Mouse (Mus musculus): ENCODE measurements around the gene Zpld1. TPM values are rescaled to one million over a fixed set of nuclear protein-coding genes. Genes with fewer than 3 reads are reported as not detected.

Gene Zpld1
- under 1 TPM; 0.42 to 0.49 TPM for total RNA-seq (2021)

DNA sequence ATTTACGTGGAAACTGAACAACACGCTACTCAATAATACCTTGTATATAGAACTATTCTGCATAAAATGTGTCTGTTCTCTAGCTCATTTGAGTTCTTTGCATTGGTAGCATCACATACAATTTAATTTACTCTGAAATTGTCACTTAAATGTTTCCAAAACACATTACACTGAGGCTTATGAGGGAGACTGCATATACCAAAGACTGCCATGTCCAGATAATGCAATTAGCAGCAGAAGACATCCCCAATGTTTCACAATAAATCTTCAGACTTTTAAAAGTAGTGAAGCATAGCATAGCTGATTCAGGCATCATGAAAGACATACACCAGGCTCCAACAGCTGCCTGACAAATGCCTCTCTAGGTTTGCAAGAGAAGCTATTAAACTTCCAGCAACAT, at the start of gene Zpld1:
Gene Zpld1, minus strand, starts transcription at position 101 of the 400 bp plus-strand sequence.
- DNase-seq (ENCODE audit: extremely low spot score in 1 of 2, low spot score in 1 of 2), result no peak

DNA sequence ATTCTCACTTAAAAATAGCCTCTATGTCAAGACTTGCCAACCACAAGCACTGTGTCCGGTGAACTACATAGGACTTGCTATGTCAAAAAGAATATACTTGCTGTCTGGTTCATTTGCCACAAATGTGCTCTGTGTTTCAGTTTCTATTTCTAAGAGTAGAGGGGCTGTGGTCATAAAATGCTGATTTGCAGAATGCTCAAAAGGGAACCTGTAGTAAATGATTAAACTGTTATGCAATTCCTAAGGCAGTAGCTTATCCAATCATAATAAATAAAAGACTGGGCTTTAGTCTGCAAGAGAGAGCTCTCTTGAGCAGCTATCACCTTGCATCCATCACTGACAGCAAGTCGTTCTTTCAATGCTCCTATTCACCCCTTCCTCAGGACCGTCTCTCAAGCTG, 47.9 kb upstream of the Zpld1 start:
- DNase-seq (ENCODE audit: extremely low spot score in 1 of 2, low spot score in 1 of 2), result no peak

DNA sequence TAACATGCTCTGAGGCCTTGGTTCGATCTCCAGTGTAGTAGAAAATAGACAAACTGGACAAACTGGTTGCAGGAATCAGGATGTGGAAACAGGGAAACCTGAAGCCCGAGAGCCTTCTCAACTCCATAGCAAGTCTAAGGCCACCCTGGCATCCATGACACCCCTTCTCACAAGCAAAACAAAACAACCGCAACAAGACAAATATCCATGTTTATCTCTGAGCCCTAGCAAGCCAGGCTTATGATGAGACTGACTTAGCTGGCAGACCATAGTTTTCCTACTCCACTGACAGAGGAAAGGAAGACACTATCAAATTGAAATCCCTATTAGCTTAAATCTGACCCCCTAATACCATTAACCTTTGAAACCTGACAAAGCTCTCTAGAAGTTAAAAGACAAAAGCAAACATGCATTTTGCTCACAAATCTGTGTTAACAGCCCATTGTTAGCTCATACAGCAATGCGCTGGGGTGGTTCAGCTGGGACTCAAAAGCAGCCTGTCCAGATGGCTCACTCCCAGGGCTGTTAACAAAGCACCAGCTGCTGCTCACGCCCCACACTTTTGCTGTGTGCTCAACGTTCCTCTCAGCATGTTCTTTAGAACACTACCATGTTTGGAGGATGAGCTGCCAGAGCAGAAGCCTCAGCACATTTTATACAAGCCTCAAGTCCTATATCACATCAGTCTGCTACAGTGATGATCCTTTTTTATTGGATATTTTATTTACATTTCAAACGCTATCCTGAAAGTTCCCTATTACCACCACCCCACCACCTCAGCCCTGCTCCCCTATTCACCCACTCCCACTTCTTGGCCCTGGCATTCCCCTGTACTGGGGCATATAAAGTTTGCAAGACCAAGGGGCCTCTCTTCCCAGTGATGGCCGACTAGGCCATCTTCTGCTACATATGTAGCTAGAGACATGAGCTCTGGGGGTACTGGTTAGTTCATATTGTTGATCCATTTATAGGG, 24.0 kb upstream of the Zpld1 start:
- DNase-seq (ENCODE audit: extremely low spot score in 1 of 2, low spot score in 1 of 2), result peak; percentile 51 to 54

DNA sequence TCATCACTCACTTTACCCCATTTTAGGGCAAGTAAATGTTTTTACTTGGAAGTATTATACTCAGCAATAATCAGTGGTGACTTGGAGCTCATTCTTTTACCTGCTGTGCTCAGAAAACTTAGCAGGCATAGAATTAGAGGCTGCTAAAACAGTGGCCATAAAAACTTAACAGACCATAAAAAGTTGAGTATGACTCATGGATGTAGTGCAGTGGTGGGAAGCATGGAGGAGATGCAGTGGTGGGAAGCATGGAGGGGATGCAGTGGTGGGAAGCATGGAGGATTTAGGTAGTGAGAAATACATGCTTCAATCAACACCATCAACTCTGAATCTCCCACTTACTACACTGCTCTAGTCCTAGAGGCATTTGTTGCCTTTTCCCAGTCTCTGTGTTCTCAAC, 19.2 kb upstream of the Zpld1 start:
- DNase-seq (ENCODE audit: extremely low spot score in 1 of 2, low spot score in 1 of 2), result no peak

DNA sequence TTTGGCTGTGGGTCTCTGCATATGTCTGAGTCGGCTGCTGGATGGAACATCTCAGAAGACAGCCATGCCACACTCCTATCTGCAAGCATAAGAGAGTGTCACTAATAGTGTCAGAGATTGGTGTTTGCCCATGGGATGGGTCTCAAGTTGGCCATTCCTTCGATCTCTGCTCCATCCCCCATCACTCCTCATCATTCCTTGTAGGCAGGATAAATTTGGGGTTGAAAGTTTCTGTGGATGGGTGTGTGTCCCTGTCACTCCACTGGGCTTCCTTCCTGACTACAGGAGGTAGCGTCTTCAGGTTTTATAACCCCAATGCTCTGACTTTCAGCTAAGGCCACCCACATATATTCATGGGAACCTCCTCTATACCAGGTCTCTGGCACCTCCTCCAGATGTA, 14.3 kb upstream of the Zpld1 start:
- no peak for DNase-seq (ENCODE audit: extremely low spot score in 1 of 2, low spot score in 1 of 2)

DNA sequence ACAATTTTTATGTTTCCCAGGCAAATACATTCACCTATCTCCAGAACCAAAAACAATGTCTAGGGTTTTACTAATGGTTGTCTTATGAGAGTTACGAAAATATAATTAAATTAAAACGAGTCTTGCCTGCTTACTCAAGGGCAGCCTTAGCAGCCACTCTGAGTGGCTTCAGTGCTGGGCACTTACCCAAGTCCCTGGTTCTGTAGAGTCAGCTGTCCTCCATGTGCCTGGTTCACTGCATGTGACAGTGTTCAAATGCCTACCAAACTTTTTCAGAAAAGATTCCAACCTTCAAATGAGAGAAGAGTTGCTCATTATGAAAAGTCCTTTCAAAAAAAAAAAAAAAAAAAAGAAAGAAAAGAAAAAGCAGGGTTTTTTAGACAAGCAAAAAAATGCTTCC, 15.1 kb downstream of the Zpld1 start:
- DNase-seq (ENCODE audit: extremely low spot score in 1 of 2, low spot score in 1 of 2), result no peak

DNA sequence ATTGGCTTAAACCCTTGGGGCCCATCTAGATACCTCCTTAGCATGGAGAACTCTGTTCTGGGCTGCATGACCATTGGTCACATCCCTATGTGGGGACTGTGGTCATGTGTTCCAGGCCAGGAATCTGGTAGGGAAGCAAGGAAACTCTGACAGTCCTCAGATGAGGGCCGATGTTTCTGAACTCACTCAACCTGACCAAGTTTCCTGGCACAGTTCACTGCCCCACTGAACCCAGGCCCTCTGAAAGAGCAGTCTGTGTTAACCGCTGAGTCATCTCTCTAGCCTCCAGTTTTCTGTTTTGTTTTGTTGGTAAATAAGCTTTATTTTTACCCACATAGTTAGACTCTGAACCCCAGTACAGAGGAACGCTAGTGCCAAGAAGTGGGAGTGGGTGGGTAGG, 20.3 kb downstream of the Zpld1 start:
- DNase-seq (ENCODE audit: extremely low spot score in 1 of 2, low spot score in 1 of 2), result no peak

DNA sequence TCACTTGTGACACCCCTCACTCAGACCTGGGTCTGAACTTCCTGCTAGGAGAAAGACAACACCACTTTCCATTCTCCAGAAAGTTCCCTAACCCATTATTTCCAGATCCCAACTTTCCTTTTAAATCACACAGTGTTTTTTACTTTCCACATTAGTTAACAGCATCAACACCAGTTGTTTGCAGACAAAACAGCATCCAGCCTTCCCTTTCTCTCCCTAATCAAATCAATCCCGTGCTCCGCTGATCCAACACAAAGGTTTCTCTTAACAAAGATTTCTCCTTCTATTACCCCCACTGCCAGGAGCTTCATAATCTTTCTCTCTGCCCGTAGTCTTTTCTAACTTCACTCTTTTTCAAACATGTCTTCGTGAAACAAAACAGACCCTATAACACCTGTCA, 32.5 kb downstream of the Zpld1 start:
- no peak for DNase-seq (ENCODE audit: extremely low spot score in 1 of 2, low spot score in 1 of 2)

DNA sequence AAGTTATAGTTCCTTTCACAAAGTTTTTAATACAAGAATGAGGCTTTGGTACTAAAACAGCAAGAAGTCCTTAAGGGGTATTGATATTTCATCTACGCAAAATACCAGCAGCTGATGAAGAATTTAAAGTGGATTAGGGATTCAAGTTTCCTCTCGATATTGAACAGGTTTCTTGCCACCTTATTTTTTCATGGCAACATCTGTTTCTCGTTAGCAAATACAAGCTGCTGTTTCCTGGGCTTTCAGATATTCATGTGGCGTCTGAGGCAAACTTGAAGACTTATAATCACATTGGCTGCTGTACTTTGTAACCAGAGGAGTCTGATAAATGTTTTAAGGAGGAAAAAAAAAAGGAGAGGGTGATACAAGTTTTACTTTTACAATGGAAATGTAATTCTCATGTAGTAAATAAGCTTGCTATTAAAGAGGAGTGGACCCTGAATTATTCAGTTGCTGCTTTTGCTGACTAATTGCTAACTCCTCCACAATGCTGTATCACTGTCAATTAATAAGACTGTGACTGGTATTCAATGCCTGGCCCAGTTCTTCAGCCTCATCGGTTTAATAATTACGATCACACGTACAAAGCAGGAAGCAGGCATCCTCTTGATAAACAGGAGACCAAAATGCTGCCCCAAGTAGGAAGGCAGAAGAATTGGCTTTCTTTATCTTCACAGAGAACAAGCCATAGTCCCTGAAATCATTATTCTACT, 36.8 kb downstream of the Zpld1 start:
- no peak for DNase-seq (ENCODE audit: extremely low spot score in 1 of 2, low spot score in 1 of 2)

DNA sequence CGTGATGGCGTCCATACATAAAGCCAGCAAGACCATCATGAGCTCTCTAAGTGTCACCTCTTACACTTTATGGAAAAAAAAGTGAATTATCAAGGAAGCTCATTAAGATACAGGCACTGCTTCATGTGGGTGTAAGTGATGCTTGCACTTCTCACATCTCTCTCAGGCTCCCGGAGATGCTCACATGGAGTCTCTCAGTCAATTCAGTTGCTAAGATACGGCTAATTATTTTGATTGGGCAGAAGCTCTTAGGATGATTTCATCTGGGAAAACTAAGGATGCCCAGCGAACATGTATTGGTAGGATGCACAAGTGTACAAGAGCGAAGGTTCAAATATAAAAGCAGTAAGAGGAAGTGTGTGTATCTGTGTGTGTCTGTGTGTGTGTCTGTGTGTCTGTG, 38.1 kb downstream of the Zpld1 start:
- no peak for DNase-seq (ENCODE audit: extremely low spot score in 1 of 2, low spot score in 1 of 2)

DNA sequence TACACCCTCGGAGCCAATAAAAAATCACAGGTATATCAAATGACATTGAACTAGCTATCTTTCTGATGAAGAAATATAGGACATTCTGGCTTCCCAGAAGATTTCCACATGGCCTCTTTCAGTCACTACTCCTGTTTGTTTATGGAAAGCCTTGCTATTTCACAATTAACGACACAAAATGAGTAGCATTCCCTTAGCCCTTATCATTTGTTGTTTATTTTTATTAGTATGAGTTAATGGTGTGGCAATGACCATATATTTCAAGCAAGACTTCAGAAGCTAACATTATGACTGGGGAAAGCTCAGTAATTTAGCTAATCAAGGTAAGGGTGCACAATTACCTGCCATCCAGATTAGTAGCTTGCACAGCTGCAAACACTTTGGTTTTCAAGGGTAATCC, 56.8 kb downstream of the Zpld1 start:
- DNase-seq (ENCODE audit: extremely low spot score in 1 of 2, low spot score in 1 of 2), result no peak

DNA sequence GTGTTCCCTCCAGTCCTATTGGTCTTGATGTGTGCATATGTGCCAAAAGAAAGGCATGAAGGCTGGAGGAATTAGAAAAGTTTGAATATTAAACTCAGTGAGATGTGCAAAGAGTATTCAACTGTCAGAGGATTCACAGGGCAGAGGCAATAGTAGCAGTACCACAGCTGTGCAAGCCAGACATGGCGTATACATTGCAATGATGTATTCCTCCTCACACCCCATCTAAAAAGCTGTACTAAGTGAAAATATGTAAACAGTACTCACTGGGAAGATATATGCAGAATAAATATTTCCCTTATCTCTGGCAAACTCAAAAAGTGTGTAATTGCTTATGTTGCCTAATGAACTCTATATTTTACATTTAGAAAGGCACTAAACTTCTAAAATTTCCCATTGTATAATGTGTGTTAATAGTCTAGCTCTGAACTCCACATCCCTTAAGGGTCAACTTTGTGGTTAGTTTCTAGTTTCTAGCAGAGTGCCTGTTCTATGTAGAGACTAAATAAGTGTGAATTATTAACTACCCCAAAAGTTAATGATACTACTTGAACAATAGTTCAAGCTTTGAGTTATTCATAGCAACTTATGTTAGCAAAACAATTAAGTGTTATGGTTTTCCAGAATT, 68.7 kb downstream of the Zpld1 start:
- no peak for DNase-seq (ENCODE audit: extremely low spot score in 1 of 2, low spot score in 1 of 2)

DNA sequence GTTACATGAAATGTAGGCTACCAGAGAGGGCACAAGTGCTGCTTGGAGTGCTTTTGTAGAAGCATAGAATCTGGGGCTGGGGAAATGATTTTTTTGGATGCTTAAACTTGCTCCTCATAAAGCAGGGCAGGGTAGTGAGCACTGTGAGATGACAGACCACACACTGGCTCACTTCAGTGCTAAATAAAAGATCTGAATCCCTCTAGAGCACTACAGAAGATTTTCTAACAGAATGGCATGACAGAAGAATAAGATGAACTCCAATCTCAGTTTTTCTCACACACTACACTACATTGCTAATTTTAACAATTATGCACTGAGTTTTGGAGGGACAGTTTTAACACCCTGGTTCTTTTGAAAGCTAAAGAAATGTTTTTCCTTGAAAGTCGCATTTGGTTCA, 93.8 kb downstream of the Zpld1 start:
- no peak for DNase-seq (ENCODE audit: extremely low spot score in 1 of 2, low spot score in 1 of 2)

DNA sequence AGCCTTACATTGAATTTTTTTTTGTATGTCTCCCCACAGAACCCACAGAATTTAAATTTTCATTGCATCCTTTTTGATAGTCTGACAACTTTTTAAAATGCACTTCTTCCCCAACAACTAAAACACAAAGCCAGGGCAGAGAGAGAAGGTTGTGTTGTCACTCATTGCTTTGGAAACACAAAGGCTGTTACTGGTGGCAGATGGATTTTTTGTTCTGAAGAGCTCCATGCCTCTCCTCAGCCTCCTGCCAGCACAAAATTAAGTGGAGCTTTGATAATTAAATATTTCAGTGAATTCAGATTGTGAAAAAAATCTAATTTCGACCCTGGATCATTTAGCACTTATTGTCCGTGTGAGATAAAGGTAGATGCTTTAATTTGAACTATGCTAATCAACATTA, 107.4 kb downstream of the Zpld1 start:
- no peak for DNase-seq (ENCODE audit: extremely low spot score in 1 of 2, low spot score in 1 of 2)

DNA sequence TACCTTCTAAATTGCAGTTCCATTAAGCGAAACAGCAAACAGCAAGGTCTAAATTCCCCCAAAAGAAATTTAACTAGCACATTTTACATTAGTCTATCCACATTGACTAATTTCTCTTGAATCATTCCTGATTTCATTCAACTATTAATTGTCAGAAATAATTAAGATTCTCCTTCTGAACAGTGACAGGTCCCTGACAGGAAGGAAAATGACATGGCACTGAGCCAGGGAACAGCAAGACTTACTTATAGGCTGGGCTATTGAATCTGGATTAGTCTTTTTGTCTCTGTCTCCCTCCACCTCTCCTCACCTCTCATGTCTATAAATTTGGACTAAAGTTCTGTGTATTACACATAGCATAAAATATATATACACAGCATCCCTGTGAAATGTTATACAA, 112.4 kb downstream of the Zpld1 start:
- no peak for DNase-seq (ENCODE audit: extremely low spot score in 1 of 2, low spot score in 1 of 2)
